Mouse (Mus musculus) inflammation-experienced regulatory T-cells, adult 6 months (primary cell): ENCODE data around the gene Kri1. TPM values are rescaled to one million over a fixed set of nuclear protein-coding genes. Genes with fewer than 3 reads are reported as not detected.
"Not testable (repeated sequence)": the region's sequence is repeated elsewhere in the genome, so short reads cannot be mapped to it uniquely, and the experiment has no call there.

Experiments used
- ATAC-seq: one replicate; pipeline ENCODE4 v1.8.0; 2017
- polyA plus RNA-seq, 3 experiments: library from polyadenylated mRNA; unstranded; fragments of 100-300 nt; shearing (Covaris generic); gene quantifications; one replicate each; pipeline ENCODE4 v1.2.1; 2017

Gene Kri1
- polyA plus RNA-seq, 3 experiments from 2014 or later, result 16.5 to 36.2 (median 26.9) TPM

DNA sequence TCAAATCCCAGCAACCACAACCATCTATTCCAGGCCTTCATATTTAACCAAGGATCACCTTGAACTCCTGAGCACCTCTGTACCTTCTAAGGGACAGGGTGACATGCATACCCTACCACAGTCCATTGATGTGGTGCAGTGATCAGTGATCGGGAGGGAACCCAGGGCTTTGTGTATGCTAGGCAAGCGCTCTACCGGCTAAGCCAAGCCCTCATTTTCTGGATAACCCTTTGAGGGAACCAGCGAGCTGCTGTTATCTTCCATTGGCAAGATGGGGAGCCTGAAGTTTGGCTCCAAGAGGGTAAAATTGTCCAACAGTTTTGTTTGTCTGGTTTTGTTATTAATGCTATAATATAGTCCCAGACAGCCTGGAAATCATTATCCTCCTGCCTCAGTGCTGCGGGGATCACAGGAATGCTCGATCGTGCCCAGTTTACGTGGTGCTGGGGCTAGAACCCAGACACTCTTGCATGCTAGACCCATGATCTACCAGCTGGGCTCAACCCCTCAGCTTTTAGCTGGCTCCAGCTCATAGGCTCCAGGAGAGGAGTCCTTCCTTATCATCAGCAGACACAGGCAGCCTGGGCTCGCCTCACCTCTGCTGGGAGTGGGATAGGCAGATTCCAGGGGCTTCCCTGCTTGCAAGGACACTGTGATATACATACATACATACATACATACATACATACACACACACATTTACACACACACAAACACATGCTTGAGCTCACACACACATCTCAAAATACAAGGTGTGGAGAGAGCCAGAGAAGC lies 26.8 kb upstream of the Kri1 start:
- ATAC-seq, result no peak

DNA sequence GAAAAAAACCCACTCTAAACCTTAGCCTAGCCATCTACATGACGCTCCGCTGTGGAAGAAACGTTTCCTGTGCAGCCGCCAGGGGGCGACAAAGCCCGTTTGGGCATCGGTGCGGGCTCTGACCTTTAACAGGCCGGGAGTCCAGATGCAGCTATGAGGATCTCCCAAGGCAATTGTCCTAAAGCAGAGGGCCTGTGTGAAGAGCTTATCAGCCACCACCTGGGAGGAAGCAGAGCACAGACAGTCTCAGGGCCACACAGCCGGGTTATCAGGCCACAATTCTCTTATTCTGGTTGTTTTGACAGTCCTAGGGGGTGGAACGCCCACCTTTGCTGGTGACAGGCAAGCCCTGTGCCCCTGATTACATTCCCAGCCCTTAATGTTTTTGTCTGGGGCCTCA lies 25.6 kb upstream of the Kri1 start:
- peak; percentile 35 for ATAC-seq

DNA sequence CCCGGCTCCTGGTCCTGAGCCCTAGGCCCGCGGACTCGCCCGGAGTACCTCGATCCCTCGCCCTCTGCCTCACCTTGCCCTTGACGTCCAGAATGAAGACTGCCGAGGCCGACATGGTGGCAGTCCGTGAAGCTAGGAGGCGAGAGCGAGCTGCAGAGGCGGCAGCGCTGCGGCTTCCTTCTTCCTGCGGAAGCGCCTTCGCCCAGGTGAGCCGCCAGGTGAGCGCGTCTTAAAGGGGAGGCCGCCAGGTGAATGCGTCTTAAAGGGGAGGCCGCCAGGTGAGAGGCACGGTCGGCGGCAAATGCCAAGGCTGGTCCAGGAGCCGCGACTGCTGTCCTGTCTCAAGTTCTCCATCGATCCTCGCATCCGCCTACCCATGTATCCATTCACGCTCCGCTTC lies 24.4 kb upstream of the Kri1 start, which contains the start of gene Ap1m2:
Gene Ap1m2 (minus strand): TSS at position 204 of the 400 bp plus-strand sequence.
- ATAC-seq, result no peak

DNA sequence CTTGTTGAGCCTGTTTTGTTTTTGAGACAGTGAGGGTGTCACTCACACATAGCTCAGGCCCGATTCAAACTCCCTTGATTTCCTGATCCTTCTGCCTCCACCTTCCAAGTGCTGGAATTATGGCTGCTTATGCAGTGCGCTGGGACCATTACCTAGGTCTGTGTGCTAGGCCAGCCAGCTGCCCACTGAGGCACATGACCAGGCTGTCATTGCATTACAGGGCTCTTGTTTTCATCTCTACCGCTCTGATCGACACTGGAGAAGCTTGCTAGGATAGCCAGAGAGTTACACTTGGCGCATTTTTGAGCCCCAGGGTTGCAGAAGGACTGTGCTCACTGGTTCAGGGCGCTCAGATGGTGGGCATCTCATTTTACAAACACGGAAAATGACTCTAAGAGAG lies 23.9 kb upstream of the Kri1 start:
- no peak for ATAC-seq

DNA sequence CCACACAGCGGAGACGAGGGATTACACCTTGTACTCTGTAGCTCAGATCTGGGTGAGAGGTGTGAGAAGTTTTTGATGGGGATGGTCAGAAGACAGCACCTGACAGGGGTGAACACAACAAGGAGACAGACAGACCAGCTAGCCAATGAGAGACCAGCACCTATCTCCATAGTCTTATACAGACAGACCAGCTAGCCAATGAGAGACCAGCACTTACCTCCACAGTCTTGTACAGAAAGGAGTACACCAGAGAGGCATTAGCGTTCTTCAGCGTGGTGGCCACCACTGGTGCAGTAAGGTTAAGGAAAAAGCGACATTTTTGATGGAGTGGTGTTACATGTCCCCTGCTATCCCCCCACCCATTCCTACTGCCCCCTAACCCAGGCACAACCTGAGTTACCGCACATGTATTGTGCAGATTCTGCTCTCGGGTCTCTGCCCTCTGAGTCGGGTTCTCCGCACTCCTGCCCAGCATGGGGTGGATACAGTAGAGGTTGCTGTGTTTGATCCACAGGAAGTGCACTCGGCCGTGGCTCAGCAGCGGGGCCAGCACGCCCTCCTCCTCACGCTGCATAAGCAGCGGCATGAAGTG lies 21.5 kb upstream of the Kri1 start:
- peak; percentile 92 for ATAC-seq

DNA sequence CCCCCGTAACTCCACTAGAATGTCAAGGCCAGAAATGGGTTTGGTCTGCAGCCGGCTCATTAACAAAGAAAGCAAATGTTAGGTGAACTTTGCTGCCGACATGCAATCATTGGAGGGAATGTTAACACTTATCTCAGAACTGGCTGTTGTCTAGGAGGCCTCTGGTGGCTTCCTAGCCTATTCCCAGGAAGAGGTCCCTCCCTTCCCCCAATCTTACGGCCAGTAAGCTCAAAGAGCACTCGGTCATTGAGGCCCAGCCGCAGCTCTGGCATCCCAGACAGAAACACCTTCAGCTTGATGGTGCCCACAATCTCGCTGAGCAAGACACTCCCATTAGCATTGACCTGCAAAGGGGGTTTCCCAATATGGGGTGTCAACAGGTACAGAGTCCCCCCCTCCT lies 17.3 kb upstream of the Kri1 start:
- ATAC-seq, result no peak

DNA sequence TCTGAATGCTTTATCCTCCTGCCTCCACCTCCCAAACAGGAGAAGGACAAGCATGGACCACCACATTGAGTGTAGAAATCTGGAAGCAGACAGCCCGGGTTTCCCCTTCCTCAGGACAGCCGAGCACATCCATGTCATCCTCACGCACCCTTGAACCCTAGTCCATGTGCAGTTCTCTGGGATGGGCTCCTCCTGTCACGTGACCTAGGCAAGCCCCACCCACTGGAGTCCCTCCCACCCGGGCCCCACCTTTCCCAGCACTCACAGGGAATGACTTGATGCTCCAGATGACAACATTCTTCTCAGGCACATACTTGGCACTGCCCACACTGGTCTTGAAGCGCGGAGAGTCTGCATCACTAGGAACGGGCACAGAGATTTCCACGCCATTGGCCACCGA lies 11.2 kb upstream of the Kri1 start:
- ATAC-seq, result no peak

DNA sequence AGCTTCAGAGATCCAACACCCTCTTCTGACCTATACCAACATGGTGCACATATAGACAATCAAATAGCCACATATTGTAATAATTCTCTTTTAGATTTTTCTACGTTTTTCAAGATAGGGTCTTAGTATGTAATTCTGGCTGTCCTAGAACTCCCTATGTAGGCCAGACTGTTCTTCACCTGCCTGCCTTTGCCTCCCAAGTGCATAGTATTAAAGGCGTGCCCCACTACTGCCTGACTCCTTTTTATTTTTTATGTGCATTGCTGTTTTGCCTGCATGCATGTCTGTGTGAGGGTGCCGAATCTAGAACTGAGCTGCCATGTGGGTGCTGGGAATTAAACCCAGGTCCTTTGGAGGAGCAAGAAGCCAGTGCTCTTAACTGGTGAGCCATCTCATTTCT lies 4.5 kb upstream of the Kri1 start:
- ATAC-seq, result no peak

DNA sequence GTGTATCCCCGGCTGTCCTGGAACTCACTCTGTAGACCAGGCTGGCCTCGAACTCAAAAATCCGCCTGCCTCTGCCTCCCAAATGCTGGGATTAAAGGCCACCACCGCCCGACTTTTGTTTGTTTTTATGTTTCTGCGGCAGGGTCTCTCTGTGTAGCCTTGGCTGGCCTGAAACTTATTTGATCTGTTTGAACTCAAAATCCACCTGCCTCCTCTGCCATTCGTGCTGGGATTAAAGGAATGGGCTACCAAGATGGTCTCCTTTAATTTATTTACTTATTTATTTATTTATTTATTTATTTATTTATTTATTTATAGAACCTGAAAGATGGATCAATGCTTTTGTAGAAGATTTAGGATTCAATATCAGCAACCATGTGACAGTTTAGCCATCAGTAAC lies 4.1 kb upstream of the Kri1 start:
- not testable (repeated sequence) for ATAC-seq

DNA sequence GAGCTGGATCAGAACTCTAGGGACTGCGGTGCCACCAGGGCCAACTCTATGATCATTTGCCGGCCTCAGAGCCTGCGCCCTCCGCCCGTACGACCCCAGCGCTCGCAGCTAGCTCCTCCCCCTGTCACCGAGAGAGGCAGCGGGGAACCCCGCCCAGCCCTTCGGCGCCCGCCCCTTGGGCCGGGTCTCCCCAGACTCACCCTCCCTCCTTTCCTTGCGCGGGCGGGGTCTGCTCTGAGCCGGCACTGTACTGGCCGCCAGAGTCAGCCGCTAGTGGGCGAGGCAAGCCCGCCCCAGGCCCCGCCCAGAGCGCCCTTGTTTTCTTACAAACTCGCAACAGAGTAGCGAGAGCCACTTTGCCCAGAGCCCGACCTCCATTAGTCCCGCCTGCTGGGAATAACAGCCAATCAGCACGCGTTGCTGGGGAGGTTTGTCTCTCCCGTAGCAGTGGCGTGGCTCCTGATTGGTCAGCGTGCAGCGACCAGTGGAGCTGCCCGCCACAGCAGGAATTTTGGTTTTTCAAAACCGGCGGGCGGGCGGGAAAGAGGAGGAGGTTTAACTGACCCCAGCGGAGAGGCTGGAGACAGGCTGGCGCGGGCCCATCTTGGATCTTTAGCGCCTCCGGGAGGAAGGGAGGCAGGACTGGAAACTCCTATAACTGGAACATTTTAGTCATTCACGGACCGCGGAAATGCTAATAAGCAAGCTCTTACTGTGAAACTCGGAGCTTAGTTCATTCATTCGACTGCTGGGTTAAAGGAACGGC lies 3.4 kb upstream of the Kri1 start, which contains the start of gene Cdkn2d:
Gene Cdkn2d (minus strand): TSS at position 386 of the 766 bp plus-strand sequence.
- ATAC-seq, result peak; percentile 73

DNA sequence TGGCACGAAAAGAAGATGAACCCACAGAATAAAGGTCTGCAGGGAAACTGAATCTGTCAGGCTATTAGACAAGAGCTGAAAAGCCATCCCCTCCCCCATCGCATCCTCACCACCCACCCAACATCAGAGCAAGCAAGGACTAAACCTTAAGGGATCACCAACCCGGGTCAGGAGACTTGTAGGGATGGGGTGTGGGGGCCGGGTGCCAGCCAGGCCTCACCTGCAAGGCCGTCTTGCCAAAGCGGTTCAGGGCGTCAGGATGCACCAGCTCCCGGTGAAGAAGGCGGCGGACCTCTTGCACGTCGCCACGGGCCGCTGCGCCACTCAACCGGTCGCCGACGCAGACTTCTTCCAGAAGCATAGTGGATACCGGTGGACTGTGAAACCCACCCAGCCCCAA lies 2.8 kb upstream of the Kri1 start:
- ATAC-seq, result no peak

DNA sequence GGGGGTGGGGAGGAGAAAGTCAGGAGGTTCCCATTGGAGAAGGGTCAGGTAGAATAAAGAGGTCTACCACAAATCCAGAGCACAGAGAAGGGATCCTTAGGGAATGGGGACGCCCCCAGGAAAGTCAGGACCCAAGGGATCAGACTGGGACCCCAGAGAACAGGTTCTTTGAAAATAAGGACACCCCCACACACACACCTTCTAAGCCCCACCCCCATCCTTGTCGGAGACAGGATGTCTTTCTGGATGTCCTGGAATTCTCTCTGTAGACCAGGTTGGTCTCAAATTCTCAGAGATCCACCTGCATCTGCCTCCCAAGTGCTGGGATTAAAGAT lies 1.5 kb upstream of the Kri1 start:
- no peak for ATAC-seq

DNA sequence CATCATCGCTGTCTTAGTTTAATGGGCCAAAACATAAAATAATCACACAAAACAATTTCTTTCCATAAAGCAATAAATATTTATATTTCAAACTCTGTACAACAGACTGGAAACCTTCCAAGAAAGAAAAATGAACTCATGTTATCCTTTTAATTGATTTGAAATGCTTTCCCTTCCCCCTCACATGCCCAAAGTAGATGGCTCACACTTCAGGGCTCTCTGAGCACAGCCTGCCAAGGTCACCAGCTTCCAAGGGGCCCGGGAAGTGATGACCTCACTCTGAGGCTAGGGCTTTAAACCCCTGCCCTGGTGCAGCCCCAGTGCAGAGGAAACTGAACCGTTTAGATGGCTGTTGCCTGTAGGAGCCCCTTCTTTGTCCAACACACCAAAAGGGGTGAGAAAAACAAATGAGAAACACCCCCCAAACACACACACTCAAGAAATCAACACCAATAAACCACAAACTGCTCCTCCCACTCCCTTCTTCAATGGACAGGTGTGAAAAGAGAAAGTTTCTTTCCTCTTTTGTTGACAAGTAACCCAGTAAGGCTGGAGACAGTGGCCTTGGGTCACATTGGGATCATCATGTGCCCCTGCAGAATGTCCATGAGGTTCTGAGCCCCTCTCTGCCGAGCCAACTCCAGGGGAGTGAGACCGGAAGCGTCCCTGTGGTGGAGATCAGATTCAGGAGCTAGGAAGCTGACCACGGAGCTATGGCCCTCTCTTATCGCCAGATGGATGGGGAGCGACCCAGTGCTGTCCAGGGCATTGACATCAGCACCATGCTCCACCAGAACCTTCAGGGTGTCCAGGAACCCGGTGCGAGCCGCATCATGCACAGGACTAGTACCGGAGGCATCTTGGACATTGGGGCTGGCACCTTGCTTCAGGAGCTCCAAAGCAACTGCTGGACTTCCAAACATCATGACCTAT lies 901 bp upstream of the Kri1 start:
- no peak for ATAC-seq

DNA sequence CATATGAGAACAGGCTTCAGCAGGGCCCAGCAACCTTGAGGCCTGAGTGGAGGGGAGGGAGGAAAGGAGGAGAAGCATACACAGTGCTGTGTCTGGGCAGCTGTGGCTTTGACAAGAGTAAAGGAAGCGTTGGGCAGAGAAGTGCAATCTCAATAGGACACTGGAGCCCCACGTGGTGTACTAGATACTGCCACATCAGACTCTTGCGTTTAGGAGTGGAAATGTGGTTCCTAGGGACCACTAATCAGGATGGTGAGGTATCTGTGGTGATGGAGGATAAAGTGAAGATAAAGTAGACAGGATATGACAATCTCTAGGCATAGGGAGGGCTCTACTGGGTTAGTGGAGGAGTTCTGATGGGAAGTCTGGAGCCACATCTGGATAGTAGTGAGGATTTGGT lies 1.0 kb downstream of the Kri1 start:
- no peak for ATAC-seq

DNA sequence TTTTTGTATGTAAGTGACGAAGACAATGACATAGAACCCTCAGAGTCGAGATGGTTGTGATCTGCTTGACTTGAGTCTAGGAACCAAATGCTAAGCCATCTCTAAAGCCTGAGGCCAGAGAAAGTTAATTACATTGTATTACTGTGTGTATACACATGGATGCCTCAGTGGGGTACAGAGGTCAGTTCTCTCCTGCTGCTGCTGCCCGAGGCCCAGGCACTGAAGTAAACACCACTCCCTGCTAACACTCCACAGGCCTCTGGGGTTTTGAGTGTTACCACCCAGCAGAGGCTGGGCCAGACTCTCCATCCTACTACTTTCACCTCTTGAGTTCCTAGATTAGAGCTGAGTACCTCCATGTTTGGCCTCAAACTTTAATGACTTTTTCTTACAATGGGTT lies 3.8 kb downstream of the Kri1 start:
- no peak for ATAC-seq

DNA sequence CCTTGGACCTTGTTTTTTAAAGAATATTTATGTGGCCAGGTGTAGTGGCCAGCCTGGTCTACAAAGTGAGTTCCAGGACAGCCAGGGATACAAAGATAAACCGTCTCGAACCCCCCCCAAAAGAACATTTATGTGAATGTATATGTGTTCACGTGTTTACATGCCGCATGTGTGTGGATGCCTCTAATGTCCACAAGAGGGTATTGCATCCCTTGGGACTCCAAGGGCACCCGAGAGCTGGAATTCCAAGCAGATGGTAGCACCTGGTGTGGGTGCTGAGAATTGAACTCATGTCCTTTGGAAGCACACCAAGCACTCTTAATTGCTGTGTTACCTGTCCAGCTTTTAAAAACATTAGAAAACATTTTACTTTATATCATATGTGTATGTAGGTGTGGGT lies 4.2 kb downstream of the Kri1 start:
- ATAC-seq, result no peak

DNA sequence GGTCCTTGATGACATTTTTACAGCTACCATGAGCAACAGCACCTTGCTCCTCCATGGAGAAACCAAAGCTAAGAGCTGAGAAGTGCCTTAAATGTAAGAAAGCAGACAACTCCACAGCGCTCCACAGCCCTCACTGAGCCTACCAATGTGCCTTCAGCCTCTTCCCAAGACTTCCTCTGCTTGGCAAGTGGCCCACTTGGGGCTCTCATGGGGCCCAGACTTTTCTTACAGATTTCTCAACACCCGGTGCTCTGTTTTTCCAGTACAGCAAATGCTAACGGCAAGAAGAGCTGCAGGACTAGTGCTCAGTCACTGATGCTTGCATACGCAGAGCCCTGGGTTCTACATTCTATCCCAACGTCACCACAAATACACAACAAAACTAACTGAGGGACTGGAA lies 10.0 kb downstream of the Kri1 start:
- no peak for ATAC-seq

DNA sequence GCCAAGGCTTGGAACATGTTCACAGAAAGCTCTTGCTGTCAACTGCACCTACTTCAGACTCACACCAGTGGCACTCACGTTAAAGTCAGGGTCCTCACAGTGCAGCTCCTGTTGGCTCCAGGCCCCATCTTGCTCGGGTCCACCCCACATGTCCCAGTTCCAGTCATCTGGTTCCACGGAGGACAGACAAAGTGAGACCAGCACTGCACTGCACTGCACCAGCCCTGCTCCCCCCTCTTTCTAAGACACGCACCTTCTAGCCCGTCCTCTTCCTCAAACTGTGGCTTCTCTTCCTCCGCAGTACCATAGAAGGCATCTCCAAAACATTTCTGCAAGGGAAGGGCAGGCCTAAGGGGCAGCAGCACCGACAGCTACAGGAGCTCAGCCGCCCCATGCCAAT lies 11.5 kb downstream of the Kri1 start:
- ATAC-seq, result no peak

DNA sequence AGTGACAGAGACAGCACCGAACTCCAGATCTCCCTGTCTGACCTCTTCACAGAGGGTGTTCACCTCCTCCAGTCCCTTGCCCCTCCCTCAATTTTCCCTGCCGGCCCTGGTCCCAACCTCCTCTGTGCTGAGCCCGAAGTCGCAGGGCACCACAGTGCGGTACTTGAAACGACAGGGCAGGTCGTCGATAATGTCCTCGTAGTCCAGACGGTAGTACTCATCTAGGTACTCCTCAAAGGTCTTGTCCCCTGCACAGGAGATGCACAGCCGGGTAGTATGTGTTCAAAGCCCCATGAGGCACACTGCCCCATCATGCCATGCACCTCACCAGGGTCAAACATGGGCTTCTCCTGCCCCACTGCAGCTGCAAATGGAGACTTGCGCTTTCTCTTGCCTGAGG lies 12.0 kb downstream of the Kri1 start:
- no peak for ATAC-seq

DNA sequence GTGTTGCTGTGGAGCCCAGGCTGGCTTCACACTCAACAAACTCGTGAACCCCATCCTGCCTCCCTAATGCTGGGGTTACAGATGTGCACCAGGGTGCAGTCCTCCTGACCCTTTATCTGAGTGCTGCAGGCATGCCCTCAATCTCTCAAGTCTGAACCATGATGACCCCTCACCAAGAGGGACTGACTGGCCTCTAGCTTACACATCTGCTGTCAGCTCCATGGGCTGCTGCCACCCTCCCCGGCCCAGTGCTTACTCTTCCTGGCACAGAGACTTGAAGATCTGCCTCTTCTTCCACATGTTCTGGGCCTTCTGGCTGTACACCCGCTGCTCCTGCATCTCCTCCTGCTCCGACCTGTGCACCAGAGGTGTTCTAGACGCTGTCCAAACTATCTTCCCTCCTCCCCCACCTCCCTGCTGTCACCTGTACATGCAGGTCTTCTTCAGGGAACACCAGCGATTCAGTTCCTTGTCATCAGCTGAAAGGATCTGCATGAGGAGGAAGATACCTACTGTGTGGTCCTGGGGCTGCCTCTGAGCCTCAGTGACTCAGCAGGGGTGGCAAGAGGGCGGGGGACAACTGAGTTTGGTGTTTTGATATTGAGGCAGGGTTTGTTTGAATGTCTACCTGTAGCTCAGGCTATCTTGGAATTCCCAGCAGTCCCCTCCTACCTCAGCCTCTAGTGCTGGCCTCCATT lies 12.6 kb downstream of the Kri1 start:
- no peak for ATAC-seq

DNA sequence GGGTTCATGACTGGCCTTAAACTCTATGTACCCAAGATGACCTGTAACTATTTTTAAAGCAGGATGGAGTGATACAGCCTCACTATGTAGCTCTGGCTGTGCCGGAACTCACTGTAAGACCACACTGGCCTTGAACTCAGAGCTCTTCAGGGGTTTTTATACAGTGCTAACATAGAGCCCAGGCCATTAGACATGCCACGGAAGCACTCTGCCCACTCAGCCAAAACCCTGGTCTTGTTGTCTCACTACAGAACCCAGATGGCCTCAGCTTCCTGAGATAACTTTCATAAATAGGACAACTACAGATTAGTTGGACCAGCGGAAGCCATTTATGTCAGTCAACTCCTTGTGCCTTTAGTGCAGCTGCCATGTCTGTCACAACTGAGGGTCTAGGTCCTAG lies 13.4 kb downstream of the Kri1 start:
- no peak for ATAC-seq
